Mouse (Mus musculus) adipocyte (in vitro differentiated cells): ENCODE results near the gene Atp2b4.

Source experiments
- DNase-seq: peaks from one replicate; pipeline ENCODE4 v3.0.0-alpha.2; 2016; ENCODE audit warnings: low spot score

Atp2b4 gene

DNA sequence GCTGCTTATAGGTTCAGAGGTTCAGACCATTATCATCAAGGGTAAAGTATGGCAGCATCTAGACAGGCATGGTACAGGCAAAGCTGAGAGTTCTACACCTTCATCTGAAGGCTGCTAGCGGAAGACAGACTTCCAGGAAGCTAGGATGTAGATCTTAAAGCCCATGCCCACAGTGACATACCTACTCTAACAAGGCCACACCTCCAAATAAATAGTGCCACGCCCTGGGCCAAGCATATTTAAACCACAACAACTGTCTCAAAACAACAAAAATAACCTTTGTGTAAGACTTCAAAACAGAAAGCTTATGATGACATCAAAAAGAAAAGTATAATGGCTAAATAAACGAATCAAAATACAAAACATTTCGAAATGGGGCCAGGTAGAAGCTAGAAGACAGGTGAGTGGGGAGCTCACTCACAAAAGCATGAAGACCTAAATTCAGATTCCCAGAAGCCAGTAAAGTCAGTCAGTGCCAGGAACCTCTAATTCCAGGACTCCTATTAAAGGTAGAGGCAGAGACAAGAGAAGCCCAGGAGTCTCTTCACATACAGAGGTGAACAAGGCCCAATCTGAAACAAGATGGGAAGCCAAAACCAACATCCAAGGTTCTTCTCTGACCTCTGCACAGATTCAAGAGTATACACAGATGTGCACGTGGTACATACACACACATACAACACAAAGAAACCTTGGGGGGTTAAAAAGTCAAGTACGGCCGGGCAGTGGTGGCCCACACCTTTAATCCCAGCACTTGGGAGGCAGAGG, 150.4 kb downstream of the Atp2b4 start:
- DNase-seq: no peak
